Mouse (Mus musculus) intestine, embryonic 16.5 days (tissue): ENCODE data around the gene Gm5460. TPM values are rescaled to one million over a fixed set of nuclear protein-coding genes. Genes with fewer than 3 reads are reported as not detected.

Experiments used
- ATAC-seq: fragments of 200-750 bp; cut with Nextera tagmentation; 2 replicates; pipeline ENCODE4 v1.8.0; 2017; ENCODE audit warnings: moderate TSS enrichment, moderate library complexity
- H3K27ac ChIP-seq: fragments of 300-500 bp; sonication (generic); 2 replicates; pipeline ENCODE4 v1.5.1; 2014; ENCODE audit warnings: mild to moderate bottlenecking, low read length
- H3K27me3 ChIP-seq: fragments of 300-500 bp; sonication (generic); replicated peaks from 2 replicates; pipeline ENCODE4 v1.6.1; 2014; ENCODE audit warnings: low read length, control low read depth, mixed read lengths; ENCODE audit not compliant: control insufficient read depth, insufficient read depth
- H3K36me3 ChIP-seq: fragments of 300-500 bp; sonication (generic); 2 replicates; pipeline ENCODE4 v1.6.1; 2014; ENCODE audit warnings: low read length, control low read depth; ENCODE audit not compliant: control insufficient read depth, insufficient read depth
- H3K4me1 ChIP-seq: fragments of 300-500 bp; sonication (generic); 2 replicates; pipeline ENCODE4 v1.6.1; 2014; ENCODE audit warnings: low read length, control low read depth, mixed read lengths; ENCODE audit not compliant: control insufficient read depth, insufficient read depth
- H3K4me2 ChIP-seq: fragments of 300-500 bp; sonication (generic); 2 replicates; pipeline ENCODE4 v1.6.1; 2014; ENCODE audit warnings: low read depth, low read length, control low read depth
- H3K4me3 ChIP-seq: fragments of 300-500 bp; sonication (generic); 2 replicates; pipeline ENCODE4 v1.5.1; 2014; ENCODE audit warnings: mild to moderate bottlenecking, low read length
- H3K9ac ChIP-seq: fragments of 300-500 bp; sonication (generic); 2 replicates; pipeline ENCODE4 v1.6.1; 2014; ENCODE audit warnings: low read depth, low read length
- H3K9me3 ChIP-seq: fragments of 300-500 bp; sonication (generic); 2 replicates; pipeline ENCODE4 v1.6.1; 2016; ENCODE audit warnings: low read length, control low read depth; ENCODE audit not compliant: control insufficient read depth
- WGBS: fragments of 180-500 bp; shearing (Covaris S2); extraction: QIAGEN DNeasy Blood & Tissue Kit; methylation state at CpG from one replicate; pipeline ENCODE4 v1.1.7; 2014; 5-methylcytosine and 5-hydroxymethylcytosine counted together
- polyA plus RNA-seq: library from polyadenylated mRNA; unstranded; fragments of >200 nt; fragmentation: Nextera tagmentation; extraction: Ambion mirVana; gene quantifications from 2 replicates; pipeline ENCODE4 v1.2.1, GENCODE M21; 2015

Gene Gm5460
- polyA plus RNA-seq, 1 experiment from 2014 or later, result not detected

GRCm38 (mm10) chr14:34050101-34050779 is 33.7 kb downstream of the Gm5460 start:
- H3K4me3 ChIP-seq, result no peak overlapping the region
- no peaks in the 10 kb centered on the region for H3K36me3 ChIP-seq
- no peak for ATAC-seq
- no peaks in the 10 kb centered on the region for H3K27me3 ChIP-seq
- H3K4me2 ChIP-seq, result no peak overlapping the region
- H3K9me3 ChIP-seq, result no peaks in the 10 kb centered on the region
- WGBS, result 71% methylated on average over 5 of the region's 5 CpGs
- H3K4me1 ChIP-seq, result no peaks in the 10 kb centered on the region
- H3K9ac ChIP-seq, result no peak overlapping the region
- no peak overlapping the region for H3K27ac ChIP-seq

- ATAC-seq, result no peak
- H3K4me3 ChIP-seq, result no peak within 1 kb of the TSS
- no peak within 1 kb of the TSS for H3K4me2 ChIP-seq
- H3K9ac ChIP-seq, result no peak within 1 kb of the TSS
- no peaks in the 10 kb centered on the region for H3K27me3 ChIP-seq
- H3K9me3 ChIP-seq, result no peaks in the 10 kb centered on the region
- H3K27ac ChIP-seq, result no peak within 1 kb of the TSS
- 84% methylated on average over 6 of the region's 6 CpGs for whole genome bisulfite sequencing
- H3K4me1 ChIP-seq, result no peaks in the 10 kb centered on the region
- H3K36me3 ChIP-seq, result no peaks in the 10 kb centered on the region
Measured at GRCm38 (mm10) chr14:34052516-34052915, 36.0 kb downstream of the Gm5460 start, which contains the start of gene Antxrl. Antxrl (plus strand) TSS chr14:34052707.

- Histone ChIP-seq H3K27ac (no peak overlapping the region), H3K9me3 (no peaks in the 10 kb centered on the region), H3K4me3 (no peak overlapping the region), H3K27me3 (no peaks in the 10 kb centered on the region; the same call in 1 of the 2 replicates), H3K36me3 (no peaks in the 10 kb centered on the region), H3K4me1 (peaks cover 5% of the 10 kb centered on the region; the same call in 1 of the 2 replicates), H3K4me2 (no peak overlapping the region), H3K9ac (no peak overlapping the region)
- ATAC-seq, result no peak
- 68% methylated on average over 6 of the region's 6 CpGs for WGBS
Measured at GRCm38 (mm10) chr14:34071665-34072064, 55.1 kb downstream of the Gm5460 start.

- Histone ChIP-seq H3K9me3 (no peaks in the 10 kb centered on the region), H3K4me1 (peaks cover 5% of the 10 kb centered on the region; the same call in 1 of the 2 replicates), H3K27ac (no peak overlapping the region), H3K9ac (no peak overlapping the region), H3K4me2 (no peak overlapping the region), H3K36me3 (no peaks in the 10 kb centered on the region), H3K27me3 (no peaks in the 10 kb centered on the region), H3K4me3 (no peak overlapping the region)
- WGBS, result 45% methylated on average over 4 of the region's 4 CpGs
- ATAC-seq, result no peak
Measured at GRCm38 (mm10) chr14:34075346-34075745, 58.8 kb downstream of the Gm5460 start.

GRCm38 (mm10) chr14:34077222-34077621 is 60.7 kb downstream of the Gm5460 start:
- Histone ChIP-seq H3K4me3 (no peak overlapping the region), H3K9ac (no peak overlapping the region), H3K27me3 (no peaks in the 10 kb centered on the region), H3K4me2 (no peak overlapping the region), H3K36me3 (no peaks in the 10 kb centered on the region), H3K27ac (no peak overlapping the region), H3K4me1 (peaks cover 5% of the 10 kb centered on the region; the same call in 1 of the 2 replicates), H3K9me3 (no peaks in the 10 kb centered on the region)
- WGBS, result 70% methylated on average over 5 of the region's 5 CpGs
- no peak for ATAC-seq

GRCm38 (mm10) chr14:34078293-34078692 is 61.7 kb downstream of the Gm5460 start:
- no peak overlapping the region for H3K4me2 ChIP-seq
- no peaks in the 10 kb centered on the region for H3K9me3 ChIP-seq
- H3K4me3 ChIP-seq, result no peak overlapping the region
- no peak overlapping the region for H3K27ac ChIP-seq
- H3K4me1 ChIP-seq, result peaks cover 5% of the 10 kb centered on the region; the same call in 1 of the 2 replicates
- H3K36me3 ChIP-seq, result no peaks in the 10 kb centered on the region
- WGBS, result 67% methylated on average over 4 of the region's 4 CpGs
- no peak for ATAC-seq
- no peaks in the 10 kb centered on the region for H3K27me3 ChIP-seq
- H3K9ac ChIP-seq, result no peak overlapping the region

GRCm38 (mm10) chr14:34080321-34080997 is 63.9 kb downstream of the Gm5460 start:
- no peaks in the 10 kb centered on the region for H3K9me3 ChIP-seq
- no peak overlapping the region for H3K27ac ChIP-seq
- no peaks in the 10 kb centered on the region for H3K27me3 ChIP-seq
- H3K9ac ChIP-seq, result no peak overlapping the region
- H3K4me2 ChIP-seq, result no peak overlapping the region
- H3K4me3 ChIP-seq, result no peak overlapping the region
- H3K36me3 ChIP-seq, result no peaks in the 10 kb centered on the region
- H3K4me1 ChIP-seq, result no peaks in the 10 kb centered on the region; the same call in 1 of the 2 replicates
- WGBS, result 16% methylated on average over 11 of the region's 11 CpGs
- peak; percentile 64 for ATAC-seq

- Histone ChIP-seq H3K36me3 (no peaks in the 10 kb centered on the region), H3K9ac (no peak within 1 kb of the TSS), H3K4me1 (peaks cover 2% of the 10 kb centered on the region; the same call in 1 of the 2 replicates), H3K4me2 (no peak within 1 kb of the TSS), H3K9me3 (no peaks in the 10 kb centered on the region), H3K27ac (no peak within 1 kb of the TSS), H3K27me3 (no peaks in the 10 kb centered on the region), H3K4me3 (no peak within 1 kb of the TSS)
- peak; percentile 84 for ATAC-seq
- 32% methylated on average over 4 of the region's 4 CpGs for WGBS
Measured at GRCm38 (mm10) chr14:34085731-34086130, 69.2 kb downstream of the Gm5460 start, which contains the start of gene Anxa8. Anxa8 (plus strand) TSS chr14:34085981.

- no peak for ATAC-seq
- H3K9me3 ChIP-seq, result no peaks in the 10 kb centered on the region
Measured at GRCm38 (mm10) chr14:34086806-34087205, 70.2 kb downstream of the Gm5460 start.

More at GRCm38 (mm10) chr14:34086806-34087205, 70.2 kb downstream of the Gm5460 start:
- H3K36me3 ChIP-seq, result no peaks in the 10 kb centered on the region
- H3K4me3 ChIP-seq, result no peak overlapping the region
- no peaks in the 10 kb centered on the region for H3K27me3 ChIP-seq
- no peak overlapping the region for H3K27ac ChIP-seq
- no peak overlapping the region for H3K9ac ChIP-seq
- no peak overlapping the region for H3K4me2 ChIP-seq
- H3K4me1 ChIP-seq, result peaks cover 2% of the 10 kb centered on the region; the same call in 1 of the 2 replicates
- WGBS, result 73% methylated on average over 4 of the region's 4 CpGs
